Mouse (Mus musculus) liver, embryonic 11.5 days (tissue): ENCODE results near the gene Greb1. TPM values are rescaled to one million over a fixed set of nuclear protein-coding genes. Genes with fewer than 3 reads are reported as not detected.
A peak's percentile ranks its signal among the peaks of the same experiment; 100 is the strongest.

Source experiments
- ATAC-seq: fragments of 200-750 bp; cut with Nextera tagmentation; replicated peaks from 2 replicates; pipeline ENCODE4 v1.8.0; 2017; ENCODE audit warnings: moderate number of reproducible peaks, mild to moderate bottlenecking, moderate TSS enrichment, moderate library complexity; ENCODE audit not compliant: low FRiP score
- DNase-seq: peaks from one replicate; pipeline ENCODE4 v3.0.0-alpha.2; 2017; ENCODE audit warnings: low spot score
- H3K27ac ChIP-seq: fragments of 300-500 bp; sonication (generic); 2 replicates; pipeline ENCODE4 v1.5.1; 2014; ENCODE audit warnings: mild to moderate bottlenecking, low read depth, low read length, control low read depth
- H3K27me3 ChIP-seq: fragments of 300-500 bp; sonication (generic); replicated peaks from 2 replicates; pipeline ENCODE4 v1.6.1; 2014; ENCODE audit warnings: low read length, mixed read lengths; ENCODE audit not compliant: control insufficient read depth, insufficient read depth
- H3K36me3 ChIP-seq: fragments of 300-500 bp; sonication (generic); 2 replicates; pipeline ENCODE4 v1.6.1; 2014; ENCODE audit warnings: mild to moderate bottlenecking, low read length, moderate library complexity, mixed read lengths; ENCODE audit not compliant: control insufficient read depth, insufficient read depth
- H3K4me1 ChIP-seq: fragments of 300-500 bp; sonication (generic); replicated peaks from 2 replicates; pipeline ENCODE4 v1.6.1; 2014; ENCODE audit warnings: low read length, mixed read lengths; ENCODE audit not compliant: control insufficient read depth, insufficient read depth
- H3K4me2 ChIP-seq: fragments of 300-500 bp; sonication (generic); 2 replicates; pipeline ENCODE4 v1.6.1; 2014; ENCODE audit warnings: mild to moderate bottlenecking, control low read depth, moderate library complexity
- H3K4me3 ChIP-seq: fragments of 300-500 bp; sonication (generic); 2 replicates; pipeline ENCODE4 v1.5.1; 2014; ENCODE audit warnings: low read depth, low read length, control low read depth
- H3K9ac ChIP-seq: fragments of 300-500 bp; sonication (generic); 2 replicates; pipeline ENCODE4 v1.6.1; 2014; ENCODE audit warnings: low read depth, low read length, control low read depth
- H3K9me3 ChIP-seq: fragments of 300-500 bp; sonication (generic); 2 replicates; pipeline ENCODE4 v1.6.1; 2016; ENCODE audit warnings: low read length, inconsistent platforms, mixed read lengths; ENCODE audit not compliant: control insufficient read depth
- WGBS: fragments of 180-500 bp; shearing (Covaris S2); extraction: QIAGEN DNeasy Blood & Tissue Kit; methylation state at CpG from one replicate; pipeline ENCODE4 v1.1.7; 2014; 5-methylcytosine and 5-hydroxymethylcytosine counted together
- polyA plus RNA-seq: library from polyadenylated mRNA; unstranded; fragments of >200 nt; fragmentation: Nextera tagmentation; extraction: Ambion mirVana; gene quantifications from 2 replicates; pipeline ENCODE4 v1.2.1, GENCODE M21; 2014

Greb1 gene
- polyA plus RNA-seq: 4.3 and 5.5 TPM in 2 replicates

DNA sequence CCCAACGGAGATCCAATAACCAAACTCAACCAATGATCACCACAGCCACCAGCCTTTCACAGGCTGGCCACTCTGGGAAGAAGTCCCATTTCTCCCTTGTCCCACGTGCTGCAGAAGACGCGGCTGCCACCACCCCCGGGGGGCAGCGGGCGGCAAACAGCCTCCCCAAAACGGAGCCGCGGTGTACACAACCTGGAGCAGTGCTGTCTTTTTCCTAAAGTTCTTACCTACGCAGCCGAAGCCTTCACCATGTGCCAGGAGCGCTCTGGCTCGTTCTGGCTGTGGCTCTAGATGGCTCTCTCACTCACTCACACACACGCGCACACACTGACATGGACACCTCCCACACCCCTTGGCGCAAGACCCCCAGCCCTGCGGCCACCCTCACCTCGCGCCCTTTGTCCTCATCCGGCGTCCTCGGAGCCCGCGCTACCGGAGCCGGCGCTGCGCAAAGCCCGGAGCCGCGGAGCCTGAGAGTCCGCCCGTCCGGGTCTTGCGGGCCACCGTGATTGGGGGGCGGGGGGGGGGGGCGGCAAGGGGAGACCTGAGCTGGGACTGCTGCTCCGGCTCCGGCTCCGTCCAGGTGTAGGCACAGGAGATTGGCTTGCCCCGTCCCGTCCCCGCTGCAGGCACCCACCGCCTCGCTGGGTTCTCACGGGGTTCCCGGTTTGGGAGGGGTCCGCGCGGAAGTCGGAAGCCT, at the start of gene Greb1:
Greb1 (minus strand) TSS at position 628 of the 700 bp plus-strand sequence.
- H3K27me3 ChIP-seq: peaks cover 27% of the 10 kb centered on the region
- H3K4me3 ChIP-seq: peak within 1 kb of the TSS; percentile 59
- peak; percentile 64 for ATAC-seq
- no peak within 1 kb of the TSS; the same call in 1 of the 2 replicates for H3K27ac ChIP-seq
- no peaks in the 10 kb centered on the region for H3K9me3 ChIP-seq
- H3K4me2 ChIP-seq: peak within 1 kb of the TSS; percentile 80
- peak within 1 kb of the TSS; percentile 67 for H3K9ac ChIP-seq
- WGBS: under 1% methylated on average over 51 of the region's 53 CpGs
- H3K4me1 ChIP-seq: no peaks in the 10 kb centered on the region
- no peaks in the 10 kb centered on the region for H3K36me3 ChIP-seq
- DNase-seq: peak; percentile 62

- 51% methylated on average over 2 of the region's 2 CpGs for WGBS
- Histone ChIP-seq H3K9me3 (no peaks in the 10 kb centered on the region), H3K27me3 (no peaks in the 10 kb centered on the region), H3K4me3 (no peak overlapping the region), H3K4me1 (no peaks in the 10 kb centered on the region), H3K4me2 (no peak overlapping the region), H3K27ac (no peak overlapping the region), H3K36me3 (no peaks in the 10 kb centered on the region), H3K9ac (no peak overlapping the region)
- no peak for DNase-seq
- no peak for ATAC-seq
Measured at GRCm38 (mm10) chr12:16849821-16850220, 49.1 kb upstream of the Greb1 start.

DNA sequence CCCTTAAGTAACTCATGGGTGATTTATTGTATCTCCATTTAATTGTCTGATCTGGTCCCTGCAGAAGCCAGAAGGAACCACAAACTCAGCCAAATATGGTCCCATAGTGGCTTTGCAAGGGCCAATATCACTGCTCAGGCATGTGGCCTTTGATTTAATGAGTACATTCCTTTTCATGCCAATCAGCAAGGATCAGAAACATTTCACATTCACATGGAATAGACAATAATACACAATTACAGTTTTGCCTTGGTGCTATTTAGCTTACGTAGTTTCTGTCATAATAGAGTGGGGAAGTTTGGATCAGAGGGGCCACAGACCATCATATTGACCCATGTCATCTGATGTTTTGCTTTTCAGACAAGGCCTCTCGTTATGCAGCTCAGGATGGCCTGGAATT, 47.8 kb upstream of the Greb1 start:
- H3K27me3 ChIP-seq: no peaks in the 10 kb centered on the region
- no peak overlapping the region for H3K27ac ChIP-seq
- H3K36me3 ChIP-seq: no peaks in the 10 kb centered on the region
- ATAC-seq: no peak
- no peak overlapping the region for H3K4me2 ChIP-seq
- no peak for DNase-seq
- H3K4me1 ChIP-seq: no peaks in the 10 kb centered on the region
- H3K9ac ChIP-seq: no peak overlapping the region
- WGBS: 83% methylated on average over 2 of the region's 2 CpGs
- no peak overlapping the region for H3K4me3 ChIP-seq
- H3K9me3 ChIP-seq: no peaks in the 10 kb centered on the region

DNA sequence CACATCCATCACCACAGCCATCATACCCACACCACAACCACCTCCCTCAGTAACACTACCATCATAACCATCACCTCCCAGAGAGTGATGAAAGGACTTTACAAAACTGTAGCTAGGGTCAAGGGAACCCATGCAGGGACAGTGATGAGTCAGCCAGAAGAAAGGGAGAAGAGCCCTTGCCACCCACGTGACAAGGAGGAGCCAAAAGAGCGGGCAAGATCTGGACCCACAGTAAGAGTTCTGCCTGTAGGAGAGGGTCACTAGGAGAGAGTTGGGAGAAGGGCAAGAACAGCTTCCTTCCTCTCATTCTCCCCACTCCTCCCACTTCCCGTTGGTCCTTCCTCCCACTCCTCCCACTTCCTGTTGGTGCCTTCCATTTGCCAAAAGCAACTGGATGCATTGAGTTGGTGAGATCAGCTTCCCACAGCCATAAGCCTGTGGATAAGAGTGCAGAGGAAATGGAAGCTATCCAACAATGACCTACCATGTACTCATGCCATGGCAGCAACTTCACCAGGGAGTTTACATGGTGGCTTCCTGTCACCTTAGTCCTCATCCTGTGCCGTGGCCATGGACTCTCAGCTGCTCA, 46.6 kb upstream of the Greb1 start:
- no peak for DNase-seq

GRCm38 (mm10) chr12:16844623-16845592, 44.2 kb upstream of the Greb1 start:
- H3K4me2 ChIP-seq: no peak overlapping the region
- H3K27ac ChIP-seq: no peak overlapping the region

More for the DNA sequence above, 46.6 kb upstream of the Greb1 start:
- H3K36me3 ChIP-seq: no peaks in the 10 kb centered on the region
- H3K4me1 ChIP-seq: no peaks in the 10 kb centered on the region
- H3K4me2 ChIP-seq: no peak overlapping the region
- H3K9ac ChIP-seq: no peak overlapping the region
- no peak overlapping the region for H3K27ac ChIP-seq
- H3K9me3 ChIP-seq: no peaks in the 10 kb centered on the region
- 55% methylated on average over 4 of the region's 4 CpGs for WGBS
- H3K4me3 ChIP-seq: no peak overlapping the region
- no peaks in the 10 kb centered on the region for H3K27me3 ChIP-seq
- no peak for ATAC-seq

GRCm38 (mm10) chr12:16840842-16841782, 40.4 kb upstream of the Greb1 start:
- H3K4me1 ChIP-seq: peaks cover 11% of the 10 kb centered on the region; the same call in 1 of the 2 replicates
- H3K27ac ChIP-seq: no peak overlapping the region
- H3K4me3 ChIP-seq: no peak overlapping the region
- no peak for DNase-seq
- no peaks in the 10 kb centered on the region for H3K27me3 ChIP-seq
- ATAC-seq: no peak
- no peaks in the 10 kb centered on the region for H3K9me3 ChIP-seq
- H3K36me3 ChIP-seq: no peaks in the 10 kb centered on the region
- no peak overlapping the region for H3K9ac ChIP-seq
- WGBS: 31% methylated on average over 8 of the region's 8 CpGs
- H3K4me2 ChIP-seq: no peak overlapping the region

More at GRCm38 (mm10) chr12:16844623-16845592, 44.2 kb upstream of the Greb1 start:
- no peaks in the 10 kb centered on the region for H3K27me3 ChIP-seq
- no peaks in the 10 kb centered on the region for H3K36me3 ChIP-seq
- no peaks in the 10 kb centered on the region for H3K9me3 ChIP-seq
- DNase-seq (no peak), ATAC-seq (no peak)
- no peak overlapping the region for H3K4me3 ChIP-seq
- no peak overlapping the region for H3K9ac ChIP-seq
- peaks cover 11% of the 10 kb centered on the region; the same call in 1 of the 2 replicates for H3K4me1 ChIP-seq
- 71% methylated on average over 14 of the region's 14 CpGs for WGBS

GRCm38 (mm10) chr12:16837766-16838165, 37.1 kb upstream of the Greb1 start:
- no peaks in the 10 kb centered on the region for H3K36me3 ChIP-seq
- H3K9ac ChIP-seq: no peak overlapping the region
- DNase-seq: no peak
- H3K4me3 ChIP-seq: no peak overlapping the region
- ATAC-seq: no peak
- no peak overlapping the region for H3K4me2 ChIP-seq
- 92% methylated on average over 4 of the region's 4 CpGs for WGBS
- no peaks in the 10 kb centered on the region for H3K27me3 ChIP-seq
- H3K27ac ChIP-seq: no peak overlapping the region
- no peaks in the 10 kb centered on the region for H3K9me3 ChIP-seq
- peaks cover 11% of the 10 kb centered on the region; the same call in 1 of the 2 replicates for H3K4me1 ChIP-seq
